Mouse (Mus musculus) ES-E14 (cell line): ENCODE data around the gene Sar1b. TPM values are rescaled to one million over a fixed set of nuclear protein-coding genes. Genes with fewer than 3 reads are reported as not detected.

Source experiments
- DNase-seq: peaks from one replicate; pipeline ENCODE4 v3.0.0-alpha.2; 2013; ENCODE audit warnings: low read depth, low spot score
- H3K27ac ChIP-seq: 2 replicates; pipeline ENCODE4 v1.5.1; 2012; ENCODE audit warnings: low read depth, mild to moderate bottlenecking, low read length, moderate library complexity, mixed read lengths; ENCODE audit not compliant: poor library complexity, insufficient read depth, severe bottlenecking
- H3K36me3 ChIP-seq: 2 replicates; pipeline ENCODE4 v1.6.1; 2012; ENCODE audit warnings: mild to moderate bottlenecking, low read length, moderate library complexity, mixed read lengths; ENCODE audit not compliant: control insufficient read depth, poor library complexity, insufficient read depth, severe bottlenecking
- H3K4me1 ChIP-seq, 2 experiments: fragments of 150-350 bp in 1 of 2; sonication (generic) in 1 of 2; 2 replicates each; pipeline ENCODE4 v1.6.1; 2012; ENCODE audit warnings: low read length in 2 of 2, mild to moderate bottlenecking in 1 of 2, mixed read lengths in 1 of 2; ENCODE audit not compliant: control insufficient read depth in 2 of 2, insufficient read depth in 2 of 2, poor library complexity in 1 of 2
- H3K4me3 ChIP-seq, 2 experiments: fragments of 150-350 bp in 1 of 2; sonication (generic) in 1 of 2; 2 replicates each; pipeline ENCODE4 v1.5.1; 2012; ENCODE audit warnings: low read length in 2 of 2, low read depth in 1 of 2, mild to moderate bottlenecking in 1 of 2, mixed read lengths in 1 of 2; ENCODE audit not compliant: insufficient read depth in 1 of 2, poor library complexity in 1 of 2, severe bottlenecking in 1 of 2
- H3K9ac ChIP-seq: 2 replicates; pipeline ENCODE4 v1.6.1; 2012; ENCODE audit warnings: low read depth, mild to moderate bottlenecking, low read length, mixed read lengths; ENCODE audit not compliant: poor library complexity, insufficient read depth, severe bottlenecking
- H3K9me3 ChIP-seq: fragments of 150-350 bp; sonication (generic); 2 replicates; pipeline ENCODE4 v1.6.1; 2012; ENCODE audit warnings: low read depth, mild to moderate bottlenecking, low read length; ENCODE audit not compliant: control insufficient read depth, insufficient read depth
- CHD2 ChIP-seq: IDR thresholded peaks from 2 replicates; pipeline ENCODE4 v1.6.1; 2014; ENCODE audit warnings: mild to moderate bottlenecking, low read depth, low read length, inconsistent platforms
- HCFC1 ChIP-seq: IDR thresholded peaks from 2 replicates; pipeline ENCODE4 v1.6.1; 2012; ENCODE audit warnings: low read length, inconsistent platforms, borderline replicate concordance; ENCODE audit not compliant: insufficient read depth
- MAFK ChIP-seq: IDR thresholded peaks from 2 replicates; pipeline ENCODE4 v1.6.1; 2014; ENCODE audit warnings: mild to moderate bottlenecking, low read depth, low read length, inconsistent platforms; ENCODE audit not compliant: insufficient read depth
- ZC3H11A ChIP-seq: IDR thresholded peaks from 2 replicates; pipeline ENCODE4 v1.6.1; 2012; ENCODE audit warnings: low read depth, mild to moderate bottlenecking, inconsistent platforms, low read length, borderline replicate concordance
- ZNF384 ChIP-seq: IDR thresholded peaks from 2 replicates; pipeline ENCODE4 v1.6.1; 2012; ENCODE audit warnings: low read depth, low read length, inconsistent platforms
- in situ Hi-C, 2 experiments: fragments of 600-800 bp; cut with MboI; formaldehyde crosslinking; loops; one replicate each; pipeline ENCODE4 v1.15.1; 2025; ENCODE audit warnings: low sequenced_read_pairs in 2 of 2, inconsistent platforms in 1 of 2; ENCODE audit not compliant: unreplicated experiment in 2 of 2
- total RNA-seq: library from RNA; depleted of rRNA; stranded (reverse); fragments of 300-350 nt; gene quantifications from 2 replicates; pipeline ENCODE4 v1.2.3, GENCODE M21; 2012

Gene Sar1b
- total RNA-seq, 1 experiment: 86.1 TPM

- H3K4me3 ChIP-seq: no peak overlapping the region
- in situ Hi-C loops: no loop called here
- no peaks in the 10 kb centered on the region for H3K4me1 ChIP-seq
- no peak for DNase-seq
- no peak for TF ChIP-seq HCFC1
- TF ChIP-seq ZC3H11A: no peak
- no peak for TF ChIP-seq CHD2
- TF ChIP-seq ZNF384: no peak
- TF ChIP-seq MAFK: no peak
- H3K36me3 ChIP-seq: peaks cover 55% of the 10 kb centered on the region
- H3K9ac ChIP-seq: no peak overlapping the region
- no peak overlapping the region for H3K27ac ChIP-seq
- no peaks in the 10 kb centered on the region for H3K9me3 ChIP-seq
Observed at GRCm38 (mm10) chr11:51832992-51833391, 69.5 kb downstream of the Sar1b start.

GRCm38 (mm10) chr11:51833393-51834066, 70.0 kb downstream of the Sar1b start:
- Histone ChIP-seq H3K9me3 (no peaks in the 10 kb centered on the region), H3K4me3 (no peak overlapping the region), H3K4me1 (no peaks in the 10 kb centered on the region), H3K36me3 (peaks cover 56% of the 10 kb centered on the region), H3K9ac (no peak overlapping the region), H3K27ac (no peak overlapping the region)
- no peak for TF ChIP-seq HCFC1
- no peak for TF ChIP-seq MAFK
- TF ChIP-seq ZNF384: no peak
- no peak for TF ChIP-seq ZC3H11A
- no peak for TF ChIP-seq CHD2
- no peak for DNase-seq
- in situ Hi-C loops: no loop called here

DNA sequence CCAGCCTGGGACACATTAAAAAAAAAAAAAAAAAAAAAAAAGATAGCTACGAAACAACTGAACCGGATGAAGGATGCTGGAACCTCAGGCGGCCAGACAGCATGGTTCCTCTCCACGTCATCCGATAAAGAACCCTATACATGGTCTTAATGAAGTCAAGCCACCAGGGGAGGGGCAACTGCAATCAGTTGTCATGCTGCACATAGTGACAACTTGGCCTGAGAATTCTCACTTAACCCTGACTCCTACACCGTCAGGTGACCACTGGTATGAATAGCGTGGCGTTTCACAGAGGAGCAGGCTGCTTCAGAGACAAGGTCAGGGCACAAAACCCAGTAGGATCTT, 70.6 kb downstream of the Sar1b start:
- H3K9me3 ChIP-seq: no peaks in the 10 kb centered on the region
- H3K4me3 ChIP-seq: no peak overlapping the region
- in situ Hi-C loops: no loop called here
- no peak for DNase-seq
- H3K4me1 ChIP-seq: no peaks in the 10 kb centered on the region
- H3K9ac ChIP-seq: no peak overlapping the region
- TF ChIP-seq CHD2: no peak
- TF ChIP-seq ZNF384: no peak
- no peak for TF ChIP-seq MAFK
- TF ChIP-seq HCFC1: no peak
- TF ChIP-seq ZC3H11A: no peak
- H3K27ac ChIP-seq: no peak overlapping the region
- H3K36me3 ChIP-seq: peaks cover 54% of the 10 kb centered on the region

- TF ChIP-seq MAFK (no peak), ZC3H11A (no peak), HCFC1 (no peak), CHD2 (no peak)
- Histone ChIP-seq H3K9me3 (no peaks in the 10 kb centered on the region), H3K27ac (no peak overlapping the region), H3K4me3 (no peak overlapping the region), H3K9ac (no peak overlapping the region), H3K36me3 (peaks cover 51% of the 10 kb centered on the region), H3K4me1 (no peaks in the 10 kb centered on the region)
- DNase-seq: no peak
- in situ Hi-C loops: no loop called here
Observed at GRCm38 (mm10) chr11:51835598-51835997, 72.1 kb downstream of the Sar1b start.

- H3K4me3 ChIP-seq: no peak overlapping the region
Observed at GRCm38 (mm10) chr11:51836506-51836905, 73.0 kb downstream of the Sar1b start.

More at GRCm38 (mm10) chr11:51836506-51836905, 73.0 kb downstream of the Sar1b start:
- DNase-seq: no peak
- TF ChIP-seq MAFK (no peak), ZC3H11A (no peak), HCFC1 (no peak), CHD2 (no peak), ZNF384 (no peak)
- Histone ChIP-seq H3K36me3 (peaks cover 42% of the 10 kb centered on the region), H3K4me1 (peaks cover 0 to 2% of the 10 kb centered on the region in 2 experiments; a peak in 1 of 4 replicates), H3K9me3 (no peaks in the 10 kb centered on the region), H3K9ac (no peak overlapping the region), H3K27ac (no peak overlapping the region)
- in situ Hi-C loops: no loop called here
